Mouse (Mus musculus) midbrain, embryonic 12.5 days (tissue): ENCODE measurements around the gene Rpl34. TPM values are rescaled to one million over a fixed set of nuclear protein-coding genes. Genes with fewer than 3 reads are reported as not detected.

Experiments used
- ATAC-seq: fragments of 200-750 bp; cut with Nextera tagmentation; 2 replicates; pipeline ENCODE4 v1.8.0; 2017; ENCODE audit warnings: low read depth, moderate TSS enrichment, moderate library complexity; ENCODE audit not compliant: low FRiP score
- H3K27ac ChIP-seq: fragments of 300-500 bp; sonication (generic); replicated peaks from 2 replicates; pipeline ENCODE4 v1.5.1; 2016; ENCODE audit warnings: mild to moderate bottlenecking
- H3K27me3 ChIP-seq: fragments of 300-500 bp; sonication (generic); 2 replicates; pipeline ENCODE4 v1.6.1; 2016; ENCODE audit warnings: mild to moderate bottlenecking
- H3K36me3 ChIP-seq: fragments of 300-500 bp; sonication (generic); 2 replicates; pipeline ENCODE4 v1.6.1; 2016
- H3K4me1 ChIP-seq: fragments of 300-500 bp; sonication (generic); 2 replicates; pipeline ENCODE4 v1.6.1; 2016
- H3K4me2 ChIP-seq: fragments of 300-500 bp; sonication (generic); replicated peaks from 2 replicates; pipeline ENCODE4 v1.6.1; 2016; ENCODE audit warnings: mild to moderate bottlenecking, moderate library complexity
- H3K4me3 ChIP-seq: fragments of 300-500 bp; sonication (generic); 2 replicates; pipeline ENCODE4 v1.5.1; 2016; ENCODE audit warnings: mild to moderate bottlenecking
- H3K9ac ChIP-seq: fragments of 300-500 bp; sonication (generic); replicated peaks from 2 replicates; pipeline ENCODE4 v1.6.1; 2016; ENCODE audit warnings: mild to moderate bottlenecking, moderate library complexity
- H3K9me3 ChIP-seq: fragments of 300-500 bp; sonication (generic); 2 replicates; pipeline ENCODE4 v1.6.1; 2016; ENCODE audit warnings: mild to moderate bottlenecking
- WGBS: fragments of 180-500 bp; shearing (Covaris S2); methylation state at CpG from one replicate; pipeline ENCODE4 v1.1.7; 2016; 5-methylcytosine and 5-hydroxymethylcytosine counted together
- polyA plus RNA-seq: library from polyadenylated mRNA; unstranded; fragments of >200 nt; fragmentation: Nextera tagmentation; extraction: Ambion mirVana; gene quantifications from 2 replicates; pipeline ENCODE4 v1.2.1, GENCODE M21; 2016

Gene Rpl34
- polyA plus RNA-seq = 603 and 631 TPM in 2 replicates

- peak within 1 kb of the TSS; percentile 89 for H3K4me3 ChIP-seq
- under 1% methylated on average over 45 of the region's 45 CpGs for WGBS
- H3K9ac ChIP-seq = peak within 1 kb of the TSS; percentile 89
- peaks cover 36% of the 10 kb centered on the region for H3K36me3 ChIP-seq
- peak; percentile 99 for ATAC-seq
- no peaks in the 10 kb centered on the region for H3K27me3 ChIP-seq
- peak within 1 kb of the TSS; percentile 91 for H3K27ac ChIP-seq
- H3K9me3 ChIP-seq = no peaks in the 10 kb centered on the region
- peak within 1 kb of the TSS; percentile 72 for H3K4me2 ChIP-seq
- peaks cover 21% of the 10 kb centered on the region for H3K4me1 ChIP-seq
These were observed at the start of gene Rpl34 for GRCm38 (mm10) chr3:130730189-130730653. Rpl34 (minus strand) TSS chr3:130730398.

GRCm38 (mm10) chr3:130768172-130768571 lies 38.0 kb upstream of the Rpl34 start:
- Histone ChIP-seq H3K9me3 (no peaks in the 10 kb centered on the region), H3K4me3 (no peak overlapping the region), H3K27me3 (no peaks in the 10 kb centered on the region), H3K36me3 (no peaks in the 10 kb centered on the region), H3K27ac (no peak overlapping the region), H3K4me1 (no peaks in the 10 kb centered on the region), H3K9ac (no peak overlapping the region), H3K4me2 (no peak overlapping the region)
- ATAC-seq = no peak
- 91% methylated on average over 3 of the region's 3 CpGs for WGBS

GRCm38 (mm10) chr3:130764091-130764490 lies 33.9 kb upstream of the Rpl34 start:
- Histone ChIP-seq H3K36me3 (no peaks in the 10 kb centered on the region), H3K9ac (no peak overlapping the region), H3K27ac (no peak overlapping the region), H3K27me3 (no peaks in the 10 kb centered on the region), H3K9me3 (no peaks in the 10 kb centered on the region), H3K4me3 (no peak overlapping the region), H3K4me2 (no peak overlapping the region), H3K4me1 (no peaks in the 10 kb centered on the region)
- no peak for ATAC-seq
- 82% methylated on average over 5 of the region's 5 CpGs for WGBS

- 58% methylated on average over 24 of the region's 24 CpGs for WGBS
- Histone ChIP-seq H3K27ac (0 out of 2 replicates have a peak overlapping the region, but pooled peaks have one; percentile 52), H3K4me1 (peaks cover 21% of the 10 kb centered on the region), H3K4me2 (no peak overlapping the region), H3K36me3 (no peaks in the 10 kb centered on the region), H3K9me3 (no peaks in the 10 kb centered on the region), H3K27me3 (no peaks in the 10 kb centered on the region), H3K9ac (no peak overlapping the region), H3K4me3 (no peak overlapping the region)
- no peak for ATAC-seq
These were observed 30.7 kb upstream of the Rpl34 start for GRCm38 (mm10) chr3:130760711-130761435.

- peaks cover 21% of the 10 kb centered on the region for H3K4me1 ChIP-seq
- H3K27me3 ChIP-seq = no peaks in the 10 kb centered on the region
- ATAC-seq = peak; percentile 78
- peak overlapping the region; percentile 70 for H3K27ac ChIP-seq
- WGBS = 40% methylated on average over 15 of the region's 15 CpGs
- H3K9me3 ChIP-seq = no peaks in the 10 kb centered on the region
- H3K36me3 ChIP-seq = no peaks in the 10 kb centered on the region
- peak overlapping the region; percentile 25 for H3K4me2 ChIP-seq
- no peak overlapping the region for H3K9ac ChIP-seq
- no peak overlapping the region for H3K4me3 ChIP-seq
These were observed 28.1 kb upstream of the Rpl34 start for GRCm38 (mm10) chr3:130758157-130758841.

- Histone ChIP-seq H3K9me3 (no peaks in the 10 kb centered on the region), H3K4me1 (peaks cover 21% of the 10 kb centered on the region), H3K27ac (peak overlapping the region; percentile 70), H3K9ac (no peak overlapping the region), H3K27me3 (no peaks in the 10 kb centered on the region), H3K4me3 (no peak overlapping the region), H3K4me2 (peak overlapping the region; percentile 25), H3K36me3 (no peaks in the 10 kb centered on the region)
- WGBS = 77% methylated on average over 8 of the region's 8 CpGs
- peak; percentile 41; the same call in 1 of the 2 replicates for ATAC-seq
These were observed 27.1 kb upstream of the Rpl34 start for GRCm38 (mm10) chr3:130757117-130757852.

GRCm38 (mm10) chr3:130749206-130749605 lies 19.0 kb upstream of the Rpl34 start:
- no peak for ATAC-seq
- no peak overlapping the region for H3K9ac ChIP-seq
- no peaks in the 10 kb centered on the region for H3K9me3 ChIP-seq
- peaks cover 16% of the 10 kb centered on the region for H3K4me1 ChIP-seq
- WGBS = 84% methylated on average over 3 of the region's 3 CpGs
- H3K4me2 ChIP-seq = no peak overlapping the region
- H3K27ac ChIP-seq = no peak overlapping the region
- no peaks in the 10 kb centered on the region for H3K27me3 ChIP-seq
- no peak overlapping the region for H3K4me3 ChIP-seq
- no peaks in the 10 kb centered on the region for H3K36me3 ChIP-seq

- H3K4me3 ChIP-seq = no peak overlapping the region
- 0 out of 2 replicates have a peak, but pooled peaks have one; percentile 19 for ATAC-seq
- no peak overlapping the region for H3K9ac ChIP-seq
- peaks cover 16% of the 10 kb centered on the region for H3K4me1 ChIP-seq
- 29% methylated on average over 10 of the region's 10 CpGs for WGBS
- H3K9me3 ChIP-seq = no peaks in the 10 kb centered on the region
- no peaks in the 10 kb centered on the region for H3K36me3 ChIP-seq
- no peak overlapping the region for H3K4me2 ChIP-seq
- H3K27me3 ChIP-seq = no peaks in the 10 kb centered on the region
- H3K27ac ChIP-seq = peak overlapping the region; percentile 50
These were observed 16.7 kb upstream of the Rpl34 start for GRCm38 (mm10) chr3:130746673-130747619.

GRCm38 (mm10) chr3:130737652-130738361 lies 7.6 kb upstream of the Rpl34 start:
- Histone ChIP-seq H3K4me2 (no peak overlapping the region), H3K27ac (no peak overlapping the region), H3K9me3 (no peaks in the 10 kb centered on the region), H3K9ac (no peak overlapping the region), H3K27me3 (no peaks in the 10 kb centered on the region), H3K36me3 (no peaks in the 10 kb centered on the region), H3K4me3 (no peak overlapping the region), H3K4me1 (peaks cover 11% of the 10 kb centered on the region)
- ATAC-seq = peak; percentile 74
- 49% methylated on average over 21 of the region's 21 CpGs for WGBS

- peaks cover 11% of the 10 kb centered on the region for H3K4me1 ChIP-seq
- no peak overlapping the region for H3K4me2 ChIP-seq
- no peak overlapping the region for H3K9ac ChIP-seq
- peak overlapping the region; percentile 47; the same call in 1 of the 2 replicates for H3K27ac ChIP-seq
- H3K36me3 ChIP-seq = no peaks in the 10 kb centered on the region
- no peaks in the 10 kb centered on the region for H3K9me3 ChIP-seq
- ATAC-seq = no peak
- H3K4me3 ChIP-seq = no peak overlapping the region
- H3K27me3 ChIP-seq = no peaks in the 10 kb centered on the region
- 49% methylated on average over 4 of the region's 4 CpGs for WGBS
These were observed 6.6 kb upstream of the Rpl34 start for GRCm38 (mm10) chr3:130736758-130737157.
